ENCODE assay signal across 8 mouse cellular contexts in the genomic region with DNA sequence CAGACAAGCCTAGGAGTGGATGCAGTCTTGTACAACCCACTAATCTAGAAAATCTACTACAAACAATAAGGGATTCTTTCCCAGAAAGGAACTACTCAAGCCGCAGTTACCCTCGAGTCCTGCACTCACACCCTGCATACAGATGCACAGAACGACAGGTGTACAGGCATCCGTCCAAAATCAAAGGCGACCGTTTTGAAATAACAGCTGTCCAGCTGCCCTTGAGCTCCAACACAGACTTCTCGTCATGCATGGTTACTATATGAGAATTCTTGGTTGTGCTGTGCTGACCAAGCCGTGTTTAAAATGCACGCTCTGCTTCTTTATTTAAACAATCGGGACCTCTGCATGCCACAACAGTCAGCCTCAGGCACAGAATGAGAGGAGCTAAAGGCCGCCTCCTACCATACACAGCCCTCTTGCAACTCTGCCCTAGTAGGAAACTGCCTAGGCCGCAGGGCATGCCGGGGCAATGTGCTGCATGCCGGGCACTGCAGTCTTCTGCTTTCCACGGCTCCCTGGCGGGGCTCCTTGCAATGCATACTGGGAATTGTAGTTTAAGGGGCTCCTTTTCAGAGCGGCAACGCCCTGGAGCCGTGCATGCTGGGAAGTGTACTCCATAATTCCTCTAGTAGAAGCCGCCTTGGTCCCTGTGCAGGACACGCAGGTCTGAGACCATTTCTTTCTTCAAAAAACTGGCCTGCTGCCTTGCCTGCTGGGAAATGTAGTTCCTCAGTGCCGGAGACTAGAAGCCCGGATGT.
DNase-seq lines count a peak whose midpoint lies in the region; ATAC-seq and TF ChIP-seq lines count a peak whose summit lies in the region.

No protein-coding gene starts in this region.

- WGBS in lung, adult 2 months = 9% methylated on average over 23 of the region's 23 CpGs
- 9% methylated on average over 23 of the region's 23 CpGs for WGBS in neural tube, embryonic 15.5 days

- TF ChIP-seq CTCF in layer of hippocampus, adult 2 months (conservative IDR thresholded peaks at IDR 0.05) = peak; percentile 54
- TF ChIP-seq CTCF in lung, adult 2 months (IDR thresholded peaks at IDR 0.05; ENCODE audit: insufficient read depth, low read length) = no peak

- TF ChIP-seq POLR2A in lung, adult 2 months (IDR thresholded peaks at IDR 0.05; ENCODE audit: borderline replicate concordance, extremely low read depth, low read depth, low read length) = peak; percentile 90; the same call in 1 of the 2 replicates

- ATAC-seq in neural tube, embryonic 15.5 days (ENCODE audit: low FRiP score) = peak; percentile 99

- H3K9me3 ChIP-seq in neural tube, embryonic 15.5 days (replicated peaks) = no peaks in the 10 kb centered on the region

- H3K4me3 ChIP-seq in layer of hippocampus, adult 2 months = peak overlapping the region; percentile 58
- peak overlapping the region; percentile 51 for H3K4me3 ChIP-seq in lung, adult 2 months (replicated peaks; ENCODE audit: extremely low read depth, low read depth, low read length)
- H3K4me3 ChIP-seq in neural tube, embryonic 15.5 days (replicated peaks) = peak overlapping the region; percentile 34

- peak overlapping the region; percentile 50 for H3K9ac ChIP-seq in neural tube, embryonic 15.5 days (replicated peaks)

- DNase-seq in ES-CJ7 (ENCODE audit: low read depth, low spot score) = peak; percentile 95
- DNase-seq in cerebellum, adult 18-20 months = peak; percentile 95 to 99
- DNase-seq in forelimb bud, embryonic 11.5 days (ENCODE audit: low read depth, low spot score) = peak; percentile 98
- DNase-seq in heart, postnatal 4 days = peak; percentile 93
- DNase-seq in layer of hippocampus, adult 2 months (ENCODE audit: low spot score in 2 of 2) = peak; percentile 95 to 99
- peak; percentile 89 for DNase-seq in lung, adult 2 months
- DNase-seq in testis, postnatal 10 days (ENCODE audit: low spot score) = peak; percentile 89

- no peaks in the 10 kb centered on the region for H3K36me3 ChIP-seq in neural tube, embryonic 15.5 days

- H3K27ac ChIP-seq in layer of hippocampus, adult 2 months = peak overlapping the region; percentile 93
- peak overlapping the region; percentile 92 for H3K27ac ChIP-seq in neural tube, embryonic 15.5 days (replicated peaks)

- no peaks in the 10 kb centered on the region for H3K27me3 ChIP-seq in neural tube, embryonic 15.5 days (replicated peaks)

- H3K4me1 ChIP-seq in lung, adult 2 months (ENCODE audit: control insufficient read depth, insufficient read depth, low read length) = no peaks in the 10 kb centered on the region
- peaks cover 11% of the 10 kb centered on the region for H3K4me1 ChIP-seq in neural tube, embryonic 15.5 days

- H3K4me2 ChIP-seq in neural tube, embryonic 15.5 days = peak overlapping the region; percentile 59

Comparison
In these comparisons a context has a peak if more than half of its experiments do, and no peak if none do; other contexts are left out.
1. Peak in every context shown above with its lines: DNase-seq, ATAC-seq, H3K4me3 ChIP-seq and H3K27ac ChIP-seq.